Mouse (Mus musculus) erythroblast, adult 5-6 weeks (primary cell): ENCODE results near the gene Ddx54. TPM values are rescaled to one million over a fixed set of nuclear protein-coding genes. Genes with fewer than 3 reads are reported as not detected.

ENCODE experiments used
- ATAC-seq: replicated peaks from 2 replicates; pipeline ENCODE4 v1.8.0; 2016; ENCODE audit warnings: moderate number of reproducible peaks, mild to moderate bottlenecking, moderate TSS enrichment, inconsistent platforms; ENCODE audit not compliant: poor library complexity, low FRiP score, severe bottlenecking
- total RNA-seq, 2 experiments: library from RNA; stranded (forward) in 1 of 2; stranded (reverse) in 1 of 2; fragments of 150-400 nt in 1 of 2; fragments of 200-764, 138-1000 nt in 1 of 2; gene quantifications; 2 replicates each; pipeline versions ENCODE4 v1.2.3 to v1.2.4; 2015 to 2017; ENCODE audit warnings: low replicate concordance in 2 of 2

The Ddx54 gene
- total RNA-seq, 2 experiments from 2014 or later: 1.7 to 6.0 TPM

DNA sequence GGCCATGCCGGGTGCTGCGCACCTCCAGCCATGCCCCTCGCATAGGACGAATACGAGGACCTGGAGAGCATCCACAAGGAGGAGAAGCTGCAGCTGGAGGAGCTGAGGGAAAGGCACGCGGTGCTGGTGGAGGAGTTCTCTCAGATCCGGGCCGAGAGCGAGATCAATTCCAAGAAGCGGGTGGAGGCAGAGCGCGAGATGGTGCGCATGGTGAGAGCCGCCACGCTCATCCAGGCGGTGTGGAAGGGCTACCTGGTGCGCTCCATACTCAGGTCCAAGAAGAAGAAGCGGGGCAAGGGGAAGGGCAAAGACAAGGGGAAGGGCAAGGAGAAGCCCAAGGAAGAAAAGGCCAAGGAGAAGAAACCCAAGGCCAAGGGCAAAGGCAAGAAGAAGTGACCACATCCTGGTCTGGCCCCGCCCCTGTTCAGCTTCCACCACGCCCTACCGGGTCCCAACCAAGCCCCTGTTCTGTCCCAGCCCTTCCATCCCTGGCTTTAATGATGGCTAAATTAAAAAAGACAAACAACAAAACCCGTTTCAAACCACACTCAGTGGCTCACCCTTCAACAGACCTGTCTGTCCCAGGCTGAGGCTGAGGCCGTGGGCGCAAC, 5.8 kb upstream of the Ddx54 start:
- no peak for ATAC-seq

GRCm38 (mm10) chr5:120607335-120607734, 5.2 kb upstream of the Ddx54 start:
- ATAC-seq: no peak

DNA sequence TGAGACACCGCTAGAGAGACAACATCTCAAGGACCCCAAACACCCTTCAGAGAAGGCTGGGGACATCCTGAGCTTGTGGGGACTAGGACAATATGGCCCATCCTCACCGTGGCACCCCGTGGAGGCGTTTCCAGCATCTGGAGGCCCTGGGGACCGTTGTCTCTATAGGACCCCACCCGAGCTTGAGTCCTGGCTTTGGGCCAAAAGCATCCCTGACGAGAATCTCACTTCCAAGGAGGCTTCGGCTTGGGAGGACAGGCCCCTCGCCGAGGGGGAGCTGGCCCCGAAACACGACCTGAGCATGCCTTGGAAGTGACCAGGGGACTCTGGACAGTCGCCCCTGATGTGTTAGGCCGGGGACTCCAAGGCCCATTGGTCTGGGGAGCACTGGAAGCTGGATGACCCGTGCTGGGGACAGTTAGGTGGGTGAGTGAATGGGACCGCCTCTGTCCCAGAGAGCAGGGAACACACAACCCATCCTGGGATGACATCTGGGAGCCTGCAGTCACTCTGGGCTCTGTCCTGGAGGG, 3.2 kb upstream of the Ddx54 start:
- no peak for ATAC-seq

- ATAC-seq: no peak
Measured at GRCm38 (mm10) chr5:120610906-120611305, 1.6 kb upstream of the Ddx54 start.

DNA sequence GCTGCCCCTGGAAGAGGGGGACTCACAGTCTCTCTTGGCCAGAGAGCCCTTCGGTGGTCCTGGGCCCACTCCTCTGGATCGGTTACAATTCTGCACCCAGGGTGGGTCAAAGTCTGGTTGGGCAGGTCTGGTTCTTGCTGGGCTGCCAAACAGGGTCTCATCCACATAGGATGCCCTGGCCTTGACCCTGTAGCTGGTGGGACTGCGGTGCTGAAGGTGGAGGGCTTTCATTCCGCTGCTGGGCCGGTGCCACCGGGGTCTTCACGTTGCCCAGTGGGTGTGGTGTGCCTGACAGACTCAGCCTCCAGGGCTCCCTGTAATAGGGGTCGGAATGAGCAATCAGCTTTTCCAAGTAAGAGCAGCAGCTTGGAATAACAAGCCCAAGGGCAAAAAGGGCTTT, 1.1 kb upstream of the Ddx54 start:
- no peak for ATAC-seq

- peak; percentile 86 for ATAC-seq
Measured at GRCm38 (mm10) chr5:120612822-120613604, 474 bp downstream of the Ddx54 start.

DNA sequence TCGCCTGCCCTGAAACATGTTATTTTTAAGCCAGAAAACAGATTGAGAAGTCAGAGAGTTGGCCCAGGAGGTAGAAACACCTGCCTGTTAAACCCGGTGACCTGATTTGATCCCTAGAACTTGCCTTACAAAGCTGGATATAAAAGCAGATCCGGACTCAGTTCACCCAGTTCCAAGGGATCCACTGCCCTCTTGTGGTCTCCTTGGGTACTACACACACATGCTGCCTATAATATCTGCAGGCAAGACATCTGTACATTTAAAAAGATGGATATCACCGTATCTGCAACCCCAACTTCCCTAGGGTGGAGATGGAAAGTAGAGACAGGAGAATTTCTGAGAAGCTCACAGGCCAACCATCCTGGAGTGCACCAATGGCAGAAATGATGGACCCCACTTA, 3.4 kb downstream of the Ddx54 start:
- ATAC-seq: no peak

- no peak for ATAC-seq
Measured at GRCm38 (mm10) chr5:120618778-120619177, 6.2 kb downstream of the Ddx54 start.

GRCm38 (mm10) chr5:120619201-120619600, 6.7 kb downstream of the Ddx54 start:
- 0 out of 2 replicates have a peak, but pooled peaks have one; percentile 44 for ATAC-seq

GRCm38 (mm10) chr5:120620375-120621077, 8.0 kb downstream of the Ddx54 start:
- peak; percentile 63 for ATAC-seq

- ATAC-seq: 0 out of 2 replicates have a peak, but pooled peaks have one; percentile 2
Measured at GRCm38 (mm10) chr5:120621078-120621765, 8.7 kb downstream of the Ddx54 start.

- ATAC-seq: no peak
Measured at GRCm38 (mm10) chr5:120621846-120622197, 9.3 kb downstream of the Ddx54 start.

- ATAC-seq: no peak
Measured at GRCm38 (mm10) chr5:120622198-120622851, 9.8 kb downstream of the Ddx54 start.

DNA sequence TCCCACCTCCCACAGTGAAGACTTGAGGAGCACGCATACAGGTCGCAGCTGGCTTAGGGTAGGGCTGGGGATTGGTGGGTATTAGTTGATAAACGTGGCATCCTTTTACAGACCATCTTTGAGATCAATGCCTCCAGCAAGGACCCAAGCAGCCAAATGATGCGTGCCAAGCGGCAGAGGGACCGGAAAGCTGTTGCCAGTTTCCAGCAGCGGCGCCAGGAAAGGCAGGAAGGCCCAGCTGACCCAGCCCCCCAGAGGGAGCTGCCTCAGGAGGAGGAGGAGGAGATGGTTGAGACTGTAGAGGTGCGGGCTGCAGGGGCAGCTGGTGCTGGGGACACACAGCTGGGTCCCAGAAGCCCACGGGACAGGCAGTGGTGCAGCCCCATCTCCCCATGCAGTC, 11.9 kb downstream of the Ddx54 start:
- ATAC-seq: no peak

DNA sequence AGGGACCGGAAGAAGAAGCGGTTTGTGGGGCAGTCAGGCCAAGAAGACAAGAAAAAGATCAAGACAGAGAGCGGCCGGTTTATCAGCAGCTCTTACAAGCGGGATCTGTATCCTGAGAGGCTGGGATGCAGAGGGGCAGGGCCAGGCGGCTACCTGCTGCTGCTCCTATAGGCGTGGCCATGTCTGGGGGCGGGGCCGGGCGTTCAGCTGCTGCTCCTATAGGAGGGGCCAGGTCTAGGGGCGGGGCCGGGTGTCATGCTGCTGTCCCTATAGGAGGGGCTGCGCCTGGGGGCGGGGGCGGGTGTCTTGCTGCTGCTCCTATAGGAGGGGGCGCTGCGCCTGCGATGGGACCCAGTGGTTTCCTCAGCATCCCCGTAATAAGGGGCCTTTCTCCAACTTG, 13.9 kb downstream of the Ddx54 start:
- no peak for ATAC-seq

DNA sequence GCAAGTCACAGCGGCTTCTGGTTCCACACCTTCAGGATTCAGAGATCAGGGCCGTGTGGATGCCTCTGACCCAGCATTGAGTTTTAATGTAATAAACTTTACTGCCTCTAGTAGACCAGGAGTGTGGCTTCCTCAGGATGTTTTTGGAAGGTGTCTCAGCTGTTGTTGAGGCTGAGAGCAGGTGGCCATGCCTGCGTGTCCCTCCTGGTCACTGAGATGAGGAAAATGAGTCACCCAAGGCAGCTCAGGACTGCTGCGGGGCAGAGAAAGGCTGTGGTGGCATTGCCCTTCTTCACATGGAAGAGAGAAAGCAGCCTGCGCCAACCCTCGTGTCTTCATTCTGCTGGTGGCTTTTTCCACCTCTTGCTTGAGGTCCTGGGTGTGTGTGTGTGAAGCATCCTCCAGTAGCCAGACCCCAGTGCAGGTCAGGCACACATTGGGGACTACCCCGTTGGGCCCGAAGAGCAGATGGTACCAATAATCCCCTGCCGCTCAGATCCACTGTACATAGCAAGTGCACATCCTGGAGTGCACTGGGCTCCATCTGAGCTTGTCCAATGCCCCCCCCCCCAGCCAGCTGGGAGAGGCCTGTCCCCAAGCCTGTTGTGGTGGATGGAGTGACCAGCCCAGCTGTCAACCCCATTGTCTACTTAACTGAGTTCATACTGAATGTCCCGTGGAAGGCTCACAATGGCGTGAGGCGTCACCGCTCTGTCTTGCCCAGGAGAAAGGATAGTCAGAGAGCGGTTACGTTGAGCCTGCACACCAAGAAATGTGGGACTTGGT, 15.2 kb downstream of the Ddx54 start:
- ATAC-seq: no peak

GRCm38 (mm10) chr5:120628624-120629023, 16.1 kb downstream of the Ddx54 start:
- ATAC-seq: no peak

DNA sequence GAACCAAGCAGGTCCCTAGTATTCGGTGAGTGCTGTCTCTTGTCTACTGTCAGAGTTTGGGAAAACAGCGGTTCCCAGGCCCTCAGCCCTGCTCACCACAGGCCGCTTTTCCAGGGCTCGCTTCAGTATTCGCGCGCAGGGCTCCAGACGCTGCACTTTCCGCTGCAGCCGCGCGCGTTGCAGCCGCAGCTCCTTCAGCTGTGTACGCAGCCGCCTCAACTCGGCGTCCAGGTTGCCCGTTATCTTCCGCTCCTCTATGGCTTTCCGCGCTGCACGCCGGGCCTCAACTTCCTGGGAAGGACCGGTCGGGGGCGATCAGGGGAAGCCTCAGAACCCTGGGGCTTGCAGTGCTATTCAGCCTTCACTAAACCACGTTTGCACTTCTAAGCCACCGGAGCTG, 18.6 kb downstream of the Ddx54 start:
- ATAC-seq: no peak

GRCm38 (mm10) chr5:120631892-120632291, 19.4 kb downstream of the Ddx54 start:
- no peak for ATAC-seq
